Mouse (Mus musculus) stomach, postnatal 0 days (tissue): Measurements from ENCODE around the gene Wdpcp. TPM values are rescaled to one million over a fixed set of nuclear protein-coding genes. Genes with fewer than 3 reads are reported as not detected.
"Not testable (repeated sequence)": the region's sequence is repeated elsewhere in the genome, so short reads cannot be mapped to it uniquely, and the experiment has no call there.

ENCODE experiments used
- ATAC-seq: fragments of 200-750 bp; cut with Nextera tagmentation; 2 replicates; pipeline ENCODE4 v1.8.0; 2017; ENCODE audit not compliant: low FRiP score, low TSS enrichment
- DNase-seq: peaks from one replicate; pipeline ENCODE4 v3.0.0-alpha.2; 2016; ENCODE audit warnings: low spot score
- H3K27ac ChIP-seq: fragments of 300-500 bp; sonication (generic); replicated peaks from 2 replicates; pipeline ENCODE4 v1.5.1; 2014; ENCODE audit warnings: mild to moderate bottlenecking, control low read depth
- H3K27me3 ChIP-seq: fragments of 300-500 bp; sonication (generic); 2 replicates; pipeline ENCODE4 v1.6.1; 2014; ENCODE audit warnings: low read length; ENCODE audit not compliant: control insufficient read depth, insufficient read depth
- H3K36me3 ChIP-seq: fragments of 300-500 bp; sonication (generic); 2 replicates; pipeline ENCODE4 v1.6.1; 2014; ENCODE audit warnings: low read length, mixed read lengths; ENCODE audit not compliant: control insufficient read depth, insufficient read depth
- H3K4me1 ChIP-seq: fragments of 300-500 bp; sonication (generic); replicated peaks from 2 replicates; pipeline ENCODE4 v1.6.1; 2014; ENCODE audit warnings: antibody characterized with exemption; ENCODE audit not compliant: control insufficient read depth, insufficient read depth
- H3K4me2 ChIP-seq: fragments of 300-500 bp; sonication (generic); replicated peaks from 2 replicates; pipeline ENCODE4 v1.6.1; 2014; ENCODE audit warnings: low read depth, mild to moderate bottlenecking, control low read depth, moderate library complexity
- H3K4me3 ChIP-seq: fragments of 300-500 bp; sonication (generic); 2 replicates; pipeline ENCODE4 v1.5.1; 2014; ENCODE audit warnings: low read depth, low read length, control low read depth
- H3K9ac ChIP-seq: fragments of 300-500 bp; sonication (generic); 2 replicates; pipeline ENCODE4 v1.6.1; 2014; ENCODE audit warnings: mild to moderate bottlenecking, low read length, control low read depth, mixed read lengths
- H3K9me3 ChIP-seq: fragments of 300-500 bp; sonication (generic); 2 replicates; pipeline ENCODE4 v1.6.1; 2016; ENCODE audit warnings: low read length; ENCODE audit not compliant: control insufficient read depth
- CTCF ChIP-seq: IDR thresholded peaks from 2 replicates; pipeline ENCODE4 v1.5.1; 2016; ENCODE audit warnings: antibody characterized with exemption, low read depth, mild to moderate bottlenecking, moderate library complexity
- EP300 ChIP-seq: optimal IDR thresholded peaks from 2 replicates; pipeline ENCODE3; 2016; ENCODE audit warnings: antibody characterized with exemption
- WGBS: fragments of 180-500 bp; shearing (Covaris S2); extraction: QIAGEN DNeasy Blood & Tissue Kit; methylation state at CpG from one replicate; pipeline ENCODE4 v1.1.7; 2014; 5-methylcytosine and 5-hydroxymethylcytosine counted together
- polyA plus RNA-seq: library from polyadenylated mRNA; unstranded; fragments of >200 nt; fragmentation: Nextera tagmentation; extraction: Ambion mirVana; gene quantifications from 2 replicates; pipeline ENCODE4 v1.2.1, GENCODE M21; 2015

Wdpcp gene
- 3.3 and 4.4 TPM in 2 replicates for polyA plus RNA-seq

GRCm38 (mm10) chr11:21571700-21572381 lies at the start of gene Wdpcp, which contains the start of gene Mdh1:
Gene Wdpcp, plus strand, starts transcription at chr11:21572235.
Gene Mdh1, minus strand, starts transcription at chr11:21572367.
- Histone ChIP-seq H3K9me3 (no peaks in the 10 kb centered on the region), H3K27ac (peak within 1 kb of the TSS; percentile 82), H3K36me3 (no peaks in the 10 kb centered on the region), H3K4me2 (peak within 1 kb of the TSS; percentile 68), H3K4me1 (no peaks in the 10 kb centered on the region), H3K9ac (peak within 1 kb of the TSS; percentile 69), H3K27me3 (no peaks in the 10 kb centered on the region), H3K4me3 (peak within 1 kb of the TSS; percentile 75)
- ATAC-seq (peak; percentile 99), DNase-seq (peak; percentile 96)
- TF ChIP-seq EP300 (no peak), CTCF (peak; percentile 49)
- WGBS, result under 1% methylated on average over 42 of the region's 42 CpGs

GRCm38 (mm10) chr11:21528676-21529394 lies 43.2 kb upstream of the Wdpcp start:
- H3K4me2 ChIP-seq, result no peak overlapping the region
- DNase-seq (no peak), ATAC-seq (no peak)
- H3K4me3 ChIP-seq, result no peak overlapping the region
- no peaks in the 10 kb centered on the region for H3K4me1 ChIP-seq
- H3K36me3 ChIP-seq, result no peaks in the 10 kb centered on the region
- TF ChIP-seq EP300 (no peak), CTCF (no peak)
- WGBS, result 33% methylated on average over 2 of the region's 2 CpGs
- H3K27me3 ChIP-seq, result no peaks in the 10 kb centered on the region
- H3K9ac ChIP-seq, result no peak overlapping the region
- H3K9me3 ChIP-seq, result no peaks in the 10 kb centered on the region
- no peak overlapping the region for H3K27ac ChIP-seq

GRCm38 (mm10) chr11:21530856-21531255 lies 41.2 kb upstream of the Wdpcp start:
- H3K9me3 ChIP-seq, ATAC-seq, H3K27ac ChIP-seq, H3K4me3 ChIP-seq, H3K4me2 ChIP-seq, H3K9ac ChIP-seq, H3K36me3 ChIP-seq, DNase-seq, H3K27me3 ChIP-seq, H3K4me1 ChIP-seq: not testable (repeated sequence)
- 86% methylated on average over 2 of the region's 2 CpGs for WGBS

- TF ChIP-seq EP300, result no peak
- TF ChIP-seq CTCF, result no peak
- Histone ChIP-seq H3K27ac (no peak overlapping the region), H3K27me3 (no peaks in the 10 kb centered on the region), H3K36me3 (no peaks in the 10 kb centered on the region), H3K4me2 (no peak overlapping the region), H3K4me1 (no peaks in the 10 kb centered on the region), H3K4me3 (no peak overlapping the region), H3K9ac (no peak overlapping the region), H3K9me3 (no peaks in the 10 kb centered on the region)
- WGBS, result 34% methylated on average over 2 of the region's 2 CpGs
- no peak for DNase-seq
- ATAC-seq, result no peak
These were observed 32.0 kb upstream of the Wdpcp start for GRCm38 (mm10) chr11:21540072-21540471.

GRCm38 (mm10) chr11:21540622-21541021 lies 31.4 kb upstream of the Wdpcp start:
- Histone ChIP-seq H3K4me3 (no peak overlapping the region), H3K36me3 (no peaks in the 10 kb centered on the region), H3K4me1 (no peaks in the 10 kb centered on the region), H3K27ac (no peak overlapping the region), H3K27me3 (no peaks in the 10 kb centered on the region), H3K4me2 (no peak overlapping the region), H3K9me3 (no peaks in the 10 kb centered on the region), H3K9ac (no peak overlapping the region)
- DNase-seq (no peak), ATAC-seq (no peak)
- TF ChIP-seq CTCF, result no peak
- TF ChIP-seq EP300, result no peak
- WGBS, result 93% methylated on average over 2 of the region's 2 CpGs

DNA sequence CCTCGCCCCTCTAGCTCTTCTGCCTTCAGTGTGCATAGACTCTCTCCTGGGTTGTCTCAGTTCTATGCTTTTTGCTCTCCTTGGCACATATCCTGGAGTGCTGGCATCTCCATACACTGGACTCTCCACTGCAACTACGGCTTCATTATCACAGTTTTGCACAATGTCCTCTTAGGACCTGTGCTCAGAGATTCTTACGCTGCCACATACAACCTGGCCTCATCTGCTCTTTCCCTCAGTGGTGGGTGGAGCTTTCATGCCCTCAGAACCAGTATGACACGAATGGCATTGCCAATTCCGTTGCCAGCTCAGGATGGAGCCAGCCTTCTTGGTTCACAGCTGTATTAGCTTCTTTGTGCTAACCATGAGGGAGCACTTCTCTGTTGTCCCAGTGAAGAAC lies 29.3 kb upstream of the Wdpcp start:
- H3K27me3 ChIP-seq, result no peaks in the 10 kb centered on the region
- H3K36me3 ChIP-seq, result no peaks in the 10 kb centered on the region
- no peak overlapping the region for H3K4me2 ChIP-seq
- ATAC-seq, result no peak
- H3K9ac ChIP-seq, result no peak overlapping the region
- no peak overlapping the region for H3K4me3 ChIP-seq
- WGBS, result 76% methylated on average over 5 of the region's 5 CpGs
- H3K9me3 ChIP-seq, result no peaks in the 10 kb centered on the region
- no peaks in the 10 kb centered on the region for H3K4me1 ChIP-seq
- no peak for DNase-seq
- TF ChIP-seq EP300 (no peak), CTCF (no peak)
- no peak overlapping the region for H3K27ac ChIP-seq
